Mouse (Mus musculus) small intestine, adult 2 months (tissue): ENCODE results near the gene Wap.

Experiments
- CTCF ChIP-seq: fragments of 200-500 bp; IDR thresholded peaks from 2 replicates; pipeline ENCODE4 v1.5.1; 2012; ENCODE audit warnings: low read depth, mild to moderate bottlenecking, control low read depth, inconsistent platforms, low read length, moderate library complexity, mixed read lengths; ENCODE audit not compliant: insufficient replicate concordance, insufficient read length; ENCODE audit errors: extremely low read depth
- POLR2A ChIP-seq: fragments of 200-500 bp; IDR thresholded peaks from 2 replicates; pipeline ENCODE4 v1.6.1; 2012; ENCODE audit warnings: low read depth, mild to moderate bottlenecking, control low read depth, inconsistent platforms, low read length, moderate library complexity

- TF ChIP-seq POLR2A, result no peak
- TF ChIP-seq CTCF, result no peak
Measured at GRCm38 (mm10) chr11:6680397-6680818, 42.0 kb upstream of the Wap start.
